Mouse (Mus musculus): Measurements from ENCODE around the gene Ccdc121. TPM values are rescaled to one million over a fixed set of nuclear protein-coding genes. Genes with fewer than 3 reads are reported as not detected.

The Ccdc121 gene
- total RNA-seq (2021) = not detected
- long read RNA-seq, experiment 1 = 0 reads
- long read RNA-seq, experiment 2 = 0 reads

GRCm38 (mm10) chr1:181511307-181511706 is at the start of gene Ccdc121:
Gene Ccdc121 (minus strand): TSS chr1:181511451.
- no peak for DNase-seq

- no peak for DNase-seq
Measured at GRCm38 (mm10) chr1:181560325-181560724, 49.1 kb upstream of the Ccdc121 start.

GRCm38 (mm10) chr1:181559655-181560054 is 48.4 kb upstream of the Ccdc121 start:
- DNase-seq = no peak

GRCm38 (mm10) chr1:181555475-181555874 is 44.2 kb upstream of the Ccdc121 start:
- no peak for DNase-seq

GRCm38 (mm10) chr1:181552533-181553410 is 41.5 kb upstream of the Ccdc121 start:
- DNase-seq = no peak

- no peak for DNase-seq
Measured at GRCm38 (mm10) chr1:181550826-181551225, 39.6 kb upstream of the Ccdc121 start.

GRCm38 (mm10) chr1:181549987-181550386 is 38.7 kb upstream of the Ccdc121 start:
- no peak for DNase-seq

- peak; percentile 42 for DNase-seq
Measured at GRCm38 (mm10) chr1:181545044-181545772, 34.0 kb upstream of the Ccdc121 start.

- DNase-seq = peak; percentile 49
Measured at GRCm38 (mm10) chr1:181543711-181544383, 32.6 kb upstream of the Ccdc121 start.

GRCm38 (mm10) chr1:181539846-181540769 is 28.9 kb upstream of the Ccdc121 start:
- DNase-seq = no peak

GRCm38 (mm10) chr1:181537627-181538525 is 26.6 kb upstream of the Ccdc121 start:
- DNase-seq = no peak

- DNase-seq = no peak
Measured at GRCm38 (mm10) chr1:181535165-181535873, 24.1 kb upstream of the Ccdc121 start.

GRCm38 (mm10) chr1:181529368-181529767 is 18.1 kb upstream of the Ccdc121 start:
- DNase-seq = peak; percentile 88

GRCm38 (mm10) chr1:181525996-181526395 is 14.7 kb upstream of the Ccdc121 start:
- no peak for DNase-seq

- no peak for DNase-seq
Measured at GRCm38 (mm10) chr1:181523831-181524230, 12.6 kb upstream of the Ccdc121 start.

- no peak for DNase-seq
Measured at GRCm38 (mm10) chr1:181521401-181522091, 10.3 kb upstream of the Ccdc121 start.

- no peak for DNase-seq
Measured at GRCm38 (mm10) chr1:181519137-181519536, 7.9 kb upstream of the Ccdc121 start.

GRCm38 (mm10) chr1:181518046-181518445 is 6.8 kb upstream of the Ccdc121 start:
- DNase-seq = no peak
